Mouse (Mus musculus): Measurements from ENCODE around the gene Eral1. TPM values are rescaled to one million over a fixed set of nuclear protein-coding genes. Genes with fewer than 3 reads are reported as not detected.

Eral1 gene
- 10 to 100 TPM; 15.8 to 21.7 (median 21.2) TPM for total RNA-seq (2022)

DNA sequence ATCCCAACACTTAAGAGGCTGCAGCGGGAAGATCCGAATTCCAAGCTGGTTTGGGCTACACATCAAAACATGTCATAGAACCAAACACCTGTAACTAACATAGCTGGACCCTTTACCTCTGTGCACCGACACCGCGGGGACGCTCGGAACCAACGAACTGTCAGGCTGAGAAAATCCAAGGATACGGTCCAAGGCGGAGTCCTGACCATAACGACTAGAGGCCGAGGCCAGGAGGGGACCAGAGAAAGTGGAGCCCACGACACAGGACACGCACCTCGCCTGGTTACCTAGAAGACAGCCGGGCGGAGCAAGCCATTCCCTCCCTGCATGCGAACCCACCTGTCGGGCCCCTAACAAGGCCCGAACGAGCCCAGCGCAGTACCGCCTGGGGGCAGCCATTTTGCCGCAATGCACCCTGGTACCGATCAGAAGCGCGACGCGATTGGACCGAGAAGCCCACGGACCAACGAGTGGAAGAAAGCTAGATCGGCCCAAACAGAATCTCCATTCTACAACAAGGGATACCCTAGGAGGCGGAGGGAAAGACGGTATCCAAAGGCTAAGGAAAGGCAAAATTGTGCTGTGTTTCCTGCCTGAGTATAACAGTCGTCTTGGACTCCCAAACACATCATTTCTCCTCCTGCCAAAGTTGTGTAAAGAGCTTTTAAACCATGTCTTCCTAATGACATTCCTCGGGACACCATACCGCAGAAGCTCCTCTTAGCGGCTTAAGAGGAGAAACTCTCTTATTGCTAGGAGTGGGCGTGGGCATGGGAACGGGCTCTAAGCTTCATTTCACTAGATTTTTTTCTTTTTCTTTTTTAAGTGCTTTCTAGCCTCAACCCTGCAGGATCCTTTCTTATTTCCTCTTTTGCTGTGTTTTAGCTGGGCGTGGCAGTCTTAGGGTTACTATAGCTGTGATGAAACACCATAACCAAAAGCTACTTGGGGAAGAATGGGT, at the start of gene Eral1:
Gene Eral1 (minus strand): TSS at position 423 of the 961 bp plus-strand sequence.
- peak; percentile 71 to 81 for DNase-seq (ENCODE audit: low spot score in 2 of 2)

DNA sequence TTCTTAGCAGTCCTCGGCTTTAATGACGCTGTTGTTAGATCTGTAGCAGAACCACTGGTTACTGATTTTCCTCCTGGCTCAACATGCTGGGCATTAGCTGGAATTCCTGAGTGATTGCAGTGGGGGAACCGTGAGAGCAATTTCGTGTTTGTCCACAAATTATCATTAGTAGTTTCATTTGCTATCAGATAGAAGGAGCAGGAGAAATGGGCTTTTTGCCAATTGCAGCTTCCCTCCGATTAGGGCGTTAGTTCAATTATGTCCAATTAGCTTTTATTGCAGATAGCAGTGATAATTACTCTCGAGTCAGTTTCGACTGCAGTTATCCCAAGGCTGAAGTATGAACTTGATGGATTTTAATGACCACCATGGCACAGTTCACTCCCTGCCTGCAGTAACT, 49.3 kb upstream of the Eral1 start:
- no peak for DNase-seq (ENCODE audit: low spot score in 2 of 2)

DNA sequence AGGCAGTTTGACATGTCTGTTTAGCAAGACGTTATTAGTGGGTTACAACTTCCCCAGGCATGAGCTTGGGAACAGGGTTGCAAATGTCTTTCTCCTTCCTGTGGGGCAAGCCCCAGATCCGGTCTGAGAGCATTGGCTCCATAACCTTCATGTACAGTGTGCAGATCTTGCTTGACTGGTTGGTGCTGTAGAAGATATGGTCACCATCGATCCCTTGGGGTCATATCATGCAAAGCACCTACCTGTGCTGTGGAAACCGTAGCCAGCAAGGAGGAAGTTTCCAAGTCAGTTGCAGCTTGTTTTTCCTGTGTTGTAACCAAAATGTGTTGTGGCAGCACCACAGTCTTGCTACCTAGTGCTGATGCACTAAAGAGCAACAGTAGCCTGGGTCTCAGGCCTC, 46.6 kb upstream of the Eral1 start:
- no peak for DNase-seq (ENCODE audit: low spot score in 2 of 2)

GRCm38 (mm10) chr11:78125691-78126090, 45.5 kb upstream of the Eral1 start:
- DNase-seq (ENCODE audit: low spot score in 2 of 2), result no peak

DNA sequence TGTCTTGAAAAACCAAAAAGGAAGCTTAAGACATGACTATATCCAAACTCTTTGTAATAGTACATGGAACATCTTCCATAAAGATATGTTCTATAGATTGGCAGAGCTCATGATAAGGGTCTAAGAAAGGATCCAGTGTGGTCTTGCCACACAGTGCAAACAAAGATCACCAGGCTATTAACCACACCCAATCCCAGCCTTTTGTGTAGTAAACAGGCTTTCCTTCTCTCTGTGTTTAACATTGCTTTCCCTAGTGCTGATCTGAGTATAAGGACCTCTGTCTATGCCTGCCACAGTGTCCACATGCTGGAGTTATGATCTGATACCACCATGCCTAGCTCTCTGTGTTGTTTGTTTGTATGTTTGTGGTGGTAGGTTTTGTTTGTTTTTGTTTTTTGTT, 43.6 kb upstream of the Eral1 start:
- no peak for DNase-seq (ENCODE audit: low spot score in 2 of 2)

DNA sequence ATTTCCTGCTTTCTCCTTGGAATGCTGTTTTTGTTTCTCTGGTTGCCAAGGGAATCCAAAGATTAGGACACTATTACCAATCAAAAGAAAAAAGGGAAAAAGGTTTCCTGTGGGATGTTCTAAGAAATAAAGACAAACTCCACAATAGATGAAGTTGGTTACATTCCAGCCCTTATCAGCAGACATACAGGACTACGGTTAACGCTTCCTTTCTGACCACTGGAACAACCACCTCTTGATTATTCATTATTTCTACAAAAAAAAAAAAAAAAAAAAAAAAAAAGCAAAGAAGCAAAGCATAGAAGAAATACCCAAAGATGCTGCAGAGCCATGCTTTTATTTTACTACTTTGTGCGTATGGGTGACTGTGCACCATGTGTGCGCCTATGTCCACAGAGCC, 42.6 kb upstream of the Eral1 start:
- no peak for DNase-seq (ENCODE audit: low spot score in 2 of 2)

DNA sequence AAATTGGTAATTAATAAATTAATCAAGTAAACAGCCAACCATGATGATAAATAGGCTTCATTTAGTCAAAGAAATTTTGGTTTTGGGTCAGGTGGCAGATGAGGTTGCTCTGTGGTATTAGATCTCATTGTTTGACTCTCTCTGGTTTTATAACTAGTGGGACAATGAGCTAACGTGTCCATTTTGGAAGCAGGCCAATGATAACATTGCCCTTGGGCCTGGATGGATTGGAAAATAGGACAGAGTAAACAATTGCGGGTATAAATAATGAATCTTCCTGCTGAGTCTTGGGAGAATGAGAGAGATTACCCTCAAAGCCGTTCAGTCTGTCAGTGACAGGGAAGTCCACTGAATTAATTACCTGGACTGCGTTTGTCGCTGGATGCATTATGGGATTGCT, 41.0 kb upstream of the Eral1 start:
- no peak for DNase-seq (ENCODE audit: low spot score in 2 of 2)

- DNase-seq (ENCODE audit: low spot score in 2 of 2), result no peak
Measured at GRCm38 (mm10) chr11:78119898-78120297, 39.7 kb upstream of the Eral1 start.

GRCm38 (mm10) chr11:78118467-78118866, 38.3 kb upstream of the Eral1 start:
- no peak for DNase-seq (ENCODE audit: low spot score in 2 of 2)

GRCm38 (mm10) chr11:78116146-78116410, 35.9 kb upstream of the Eral1 start:
- no peak for DNase-seq (ENCODE audit: low spot score in 2 of 2)

GRCm38 (mm10) chr11:78115367-78116145, 35.4 kb upstream of the Eral1 start:
- DNase-seq (ENCODE audit: low spot score in 2 of 2), result peak; percentile 89 to 93

- no peak for DNase-seq (ENCODE audit: low spot score in 2 of 2)
Measured at GRCm38 (mm10) chr11:78114676-78115366, 34.6 kb upstream of the Eral1 start.

DNA sequence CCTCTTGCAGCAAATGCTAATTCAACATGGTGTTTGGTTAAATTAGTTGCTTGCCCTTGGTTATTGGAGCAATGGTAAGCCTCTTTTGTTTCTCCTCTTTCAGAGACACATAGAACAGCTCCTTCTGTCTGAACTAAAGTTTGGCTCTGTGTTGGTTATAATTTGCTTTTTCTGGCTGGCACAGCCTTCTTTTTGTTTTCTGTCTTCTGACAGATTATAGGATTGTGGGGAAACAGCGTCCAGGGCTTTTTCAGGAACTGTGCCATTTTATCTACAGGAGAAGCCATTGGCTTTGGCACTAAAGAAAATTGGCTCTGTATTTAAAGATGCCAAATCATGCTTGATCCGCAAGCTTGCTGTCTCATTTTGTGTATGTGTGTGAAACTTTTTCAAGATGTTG, 33.4 kb upstream of the Eral1 start:
- no peak for DNase-seq (ENCODE audit: low spot score in 2 of 2)

GRCm38 (mm10) chr11:78104501-78104900, 24.3 kb upstream of the Eral1 start:
- DNase-seq (ENCODE audit: low spot score in 2 of 2), result no peak

DNA sequence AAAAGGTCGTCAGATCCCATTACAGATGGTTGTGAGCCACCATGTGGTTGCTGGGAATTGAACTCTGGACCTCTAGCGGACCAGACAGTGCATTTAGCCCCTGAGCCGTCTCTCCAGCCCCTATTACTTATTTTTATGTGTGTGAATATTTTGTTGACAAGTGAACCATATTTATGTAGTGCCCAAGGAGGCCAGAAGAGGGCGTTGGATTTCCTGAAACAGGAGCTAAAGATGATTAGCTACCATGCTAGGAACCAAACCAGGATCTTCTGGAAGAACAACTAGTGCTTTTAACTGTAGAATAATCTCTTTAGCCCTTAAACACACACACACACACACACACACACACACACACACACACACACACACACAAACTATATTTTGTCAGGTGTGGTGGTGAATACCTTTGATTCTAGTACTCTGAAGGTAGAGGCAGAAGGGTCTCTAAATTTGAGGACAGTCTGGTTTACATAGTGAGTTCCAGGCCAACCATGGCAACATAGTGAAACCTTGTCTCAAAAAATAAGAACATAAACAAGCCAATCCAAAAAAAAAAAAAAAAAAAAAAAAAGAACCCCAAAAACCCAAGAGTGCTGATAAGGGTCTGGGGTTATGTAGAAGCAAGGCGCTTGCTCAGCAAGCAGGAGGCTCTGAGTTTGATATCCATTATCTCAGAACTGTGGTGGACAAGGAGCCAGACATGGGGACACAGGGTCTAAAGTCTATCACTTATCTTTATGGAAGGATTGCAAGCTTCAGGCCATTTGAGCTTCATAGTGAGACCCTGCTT, 23.0 kb upstream of the Eral1 start:
- no peak for DNase-seq (ENCODE audit: low spot score in 2 of 2)

DNA sequence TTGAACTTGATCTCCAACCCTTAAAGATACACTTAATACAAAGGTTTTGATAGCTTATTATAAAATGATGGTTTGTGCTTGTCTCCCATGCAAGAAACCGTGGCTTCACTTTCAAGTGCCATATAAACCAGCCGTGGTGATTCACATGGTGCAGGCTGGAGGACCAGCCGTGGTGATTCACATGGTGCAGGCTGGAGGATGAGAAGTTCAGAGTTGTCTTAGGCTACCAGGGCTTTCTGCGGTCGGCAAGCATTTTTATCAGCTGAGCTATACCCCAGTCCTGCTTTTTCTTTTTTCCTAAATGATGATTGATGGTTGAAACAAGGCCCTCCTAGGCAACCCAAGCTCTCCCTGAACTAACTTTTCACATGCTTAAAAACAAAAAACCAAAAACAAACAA, 22.0 kb upstream of the Eral1 start:
- no peak for DNase-seq (ENCODE audit: low spot score in 2 of 2)

GRCm38 (mm10) chr11:78100746-78101145, 20.6 kb upstream of the Eral1 start:
- DNase-seq (ENCODE audit: low spot score in 2 of 2), result no peak

DNA sequence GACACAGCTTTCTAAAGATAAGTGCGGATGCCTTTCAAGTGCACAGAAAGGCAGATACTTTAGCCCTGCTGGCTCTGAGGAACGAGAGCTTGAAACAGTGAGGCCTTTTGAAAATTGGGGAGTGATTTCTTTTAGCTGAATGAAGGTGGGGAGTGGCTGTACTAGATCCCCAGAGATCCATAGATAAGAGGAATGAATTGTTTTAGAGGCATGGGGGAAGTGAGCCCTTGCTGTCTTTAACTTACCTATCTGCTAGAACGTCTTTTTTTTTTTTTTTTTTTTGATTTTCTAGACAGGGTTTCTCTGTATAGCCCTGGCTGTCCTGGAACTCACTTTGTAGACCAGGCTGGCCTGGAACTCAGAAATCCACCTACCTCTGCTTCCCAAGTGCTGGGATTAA, 16.9 kb upstream of the Eral1 start:
- no peak for DNase-seq (ENCODE audit: low spot score in 2 of 2)

GRCm38 (mm10) chr11:78095144-78095516, 14.9 kb upstream of the Eral1 start:
- DNase-seq (ENCODE audit: low spot score in 2 of 2), result no peak

DNA sequence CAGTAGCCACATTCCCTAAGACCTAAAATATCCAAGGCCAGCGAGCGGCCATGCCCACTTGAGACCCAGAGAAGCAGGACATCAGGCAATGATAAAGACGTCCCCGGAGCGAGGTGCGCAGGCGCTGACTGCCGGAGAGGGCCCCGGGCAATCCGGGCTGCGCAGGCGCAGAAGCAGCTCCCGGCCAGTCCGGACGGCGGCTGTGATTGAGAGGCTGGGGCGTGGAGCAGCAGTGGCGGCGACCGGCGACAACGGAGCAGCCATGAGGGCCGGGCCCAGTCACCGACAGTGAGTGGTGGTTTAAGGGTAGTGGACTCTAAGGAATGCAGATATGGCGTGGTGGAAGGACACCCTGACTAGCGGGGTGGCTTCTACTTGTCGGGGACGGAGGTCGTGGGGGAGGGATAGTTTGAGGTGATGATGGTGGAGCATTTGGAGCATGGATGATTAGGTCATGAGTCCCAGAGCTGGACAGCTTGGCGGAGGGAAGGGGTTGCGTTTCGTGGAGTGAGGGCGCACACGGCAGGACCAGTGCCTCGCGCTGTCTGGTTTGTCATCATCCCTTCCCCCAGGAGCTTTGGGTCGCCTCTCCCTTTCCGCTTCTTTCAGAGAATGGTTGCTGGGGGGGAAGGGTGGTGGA, 14.4 kb upstream of the Eral1 start, which contains the start of gene Fam222b:
Gene Fam222b (plus strand): TSS at position 157 of the 640 bp plus-strand sequence.
- DNase-seq (ENCODE audit: low spot score in 2 of 2), result peak; percentile 88 to 91

DNA sequence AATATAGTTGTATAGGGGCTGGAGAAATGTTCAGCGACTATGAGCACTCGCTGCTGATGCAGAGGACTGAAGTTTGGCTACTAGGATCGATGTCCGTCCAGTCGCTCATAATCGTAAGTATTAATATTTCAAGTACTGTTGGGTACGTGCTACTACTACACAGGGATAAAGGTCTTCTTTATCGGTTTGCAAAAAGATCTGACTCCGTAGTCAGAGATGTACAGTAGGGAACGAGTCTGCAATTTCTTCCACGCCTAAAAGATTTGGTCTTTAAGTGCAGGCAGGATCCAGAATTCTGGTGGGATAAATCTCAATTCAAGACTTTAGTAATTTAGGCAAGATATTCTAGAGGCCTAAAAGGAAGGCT, 13.9 kb upstream of the Eral1 start:
- DNase-seq (ENCODE audit: low spot score in 2 of 2), result no peak
